Mouse (Mus musculus) adipocyte (in vitro differentiated cells): ENCODE measurements around the gene Adcy5.
A peak's percentile ranks its signal among the peaks of the same experiment; 100 is the strongest.

Source experiments
- DNase-seq: peaks from one replicate; pipeline ENCODE4 v3.0.0-alpha.2; 2016; ENCODE audit warnings: low spot score

The Adcy5 gene

GRCm38 (mm10) chr16:35270353-35270934 lies 115.8 kb downstream of the Adcy5 start:
- peak; percentile 95 for DNase-seq

DNA sequence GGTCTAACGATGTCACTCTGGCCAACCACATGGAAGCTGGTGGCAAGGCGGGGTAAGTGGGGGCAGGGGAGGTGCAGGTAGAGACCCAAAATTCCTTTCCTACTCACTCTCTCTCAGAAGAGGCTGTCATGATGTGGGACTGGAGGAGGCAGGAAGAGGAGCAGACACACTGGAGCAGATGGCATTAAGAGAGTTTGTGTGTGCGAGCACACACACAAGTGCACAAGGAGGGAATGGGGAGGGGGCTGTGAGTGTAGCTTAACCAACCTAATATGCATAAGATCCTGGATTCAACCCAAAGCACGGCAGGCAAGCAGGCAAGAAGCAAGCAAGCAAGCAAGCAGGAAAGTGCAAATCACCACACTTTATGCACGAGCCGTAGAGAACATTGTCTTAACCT lies 116.3 kb downstream of the Adcy5 start:
- DNase-seq = no peak

- DNase-seq = peak; percentile 38
Observed at GRCm38 (mm10) chr16:35271572-35271971, 116.9 kb downstream of the Adcy5 start.

- DNase-seq = peak; percentile 63
Observed at GRCm38 (mm10) chr16:35272417-35272816, 117.7 kb downstream of the Adcy5 start.

GRCm38 (mm10) chr16:35278166-35278565 lies 123.5 kb downstream of the Adcy5 start:
- no peak for DNase-seq

DNA sequence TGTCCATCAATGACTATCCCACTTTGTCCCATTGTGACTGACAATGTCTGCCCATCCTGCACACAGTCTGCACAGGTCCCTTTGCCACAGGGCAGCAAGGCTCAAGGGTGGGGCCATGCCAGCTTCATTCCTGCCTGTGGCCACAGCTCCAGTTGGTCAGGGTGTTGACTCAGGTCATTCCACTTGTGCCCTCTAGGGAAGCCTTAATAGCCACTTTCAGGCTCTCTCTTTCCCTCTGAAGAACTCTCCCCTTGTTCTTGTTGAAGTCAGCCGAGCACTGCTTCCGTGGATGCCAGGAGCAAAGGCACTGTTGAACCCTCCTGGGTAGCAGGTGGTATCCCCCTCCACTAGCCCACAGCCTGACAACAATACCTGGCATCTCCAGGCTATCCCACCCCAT lies 127.8 kb downstream of the Adcy5 start:
- DNase-seq = no peak

GRCm38 (mm10) chr16:35285821-35286220 lies 131.1 kb downstream of the Adcy5 start:
- DNase-seq = no peak

DNA sequence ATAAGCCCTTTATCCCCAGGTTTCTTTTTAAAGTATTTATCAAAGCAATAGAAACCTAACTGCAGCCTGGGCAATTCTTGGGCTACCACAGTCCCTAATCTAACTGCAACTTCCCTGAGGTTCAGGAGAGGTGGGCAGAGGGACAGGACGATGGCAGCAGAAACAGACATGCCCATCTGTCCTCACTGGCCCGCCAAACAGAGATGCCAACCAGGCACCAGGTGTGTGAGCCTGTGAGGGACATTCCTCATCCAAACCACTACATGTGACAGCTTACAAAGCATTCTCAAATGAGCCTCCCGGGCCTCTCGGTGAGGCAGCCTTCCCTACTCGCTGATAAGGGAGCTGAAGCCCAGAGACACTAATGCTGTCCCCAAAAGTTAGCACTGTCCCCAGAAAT lies 132.6 kb downstream of the Adcy5 start:
- DNase-seq = no peak

- DNase-seq = peak; percentile 60
Observed at GRCm38 (mm10) chr16:35297786-35298185, 143.1 kb downstream of the Adcy5 start.

DNA sequence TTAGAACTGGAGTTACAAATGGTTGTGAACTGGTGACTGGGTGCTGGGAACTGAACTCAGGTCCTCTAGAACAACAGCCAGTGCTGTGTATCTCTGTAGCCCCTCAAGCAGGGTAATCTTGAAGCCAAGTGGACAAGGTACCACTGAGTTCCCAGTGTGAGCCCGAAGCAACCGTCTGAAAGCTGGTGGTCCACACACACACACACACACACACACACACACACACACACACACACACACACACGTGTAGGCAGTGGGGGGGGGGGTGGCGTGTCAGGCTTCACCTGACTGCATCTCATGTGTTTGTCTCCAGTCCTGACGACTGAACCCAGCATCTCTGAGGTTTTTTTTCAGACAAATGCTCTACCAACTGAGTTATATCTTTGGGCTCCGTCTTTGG lies 145.5 kb downstream of the Adcy5 start:
- no peak for DNase-seq

GRCm38 (mm10) chr16:35302441-35303280 lies 148.0 kb downstream of the Adcy5 start:
- DNase-seq = peak; percentile 70

GRCm38 (mm10) chr16:35303721-35304120 lies 149.0 kb downstream of the Adcy5 start:
- no peak for DNase-seq

GRCm38 (mm10) chr16:35304416-35304815 lies 149.7 kb downstream of the Adcy5 start:
- no peak for DNase-seq

- DNase-seq = no peak
Observed at GRCm38 (mm10) chr16:35305226-35305625, 150.5 kb downstream of the Adcy5 start.

GRCm38 (mm10) chr16:35306631-35307030 lies 152.0 kb downstream of the Adcy5 start:
- DNase-seq = no peak

DNA sequence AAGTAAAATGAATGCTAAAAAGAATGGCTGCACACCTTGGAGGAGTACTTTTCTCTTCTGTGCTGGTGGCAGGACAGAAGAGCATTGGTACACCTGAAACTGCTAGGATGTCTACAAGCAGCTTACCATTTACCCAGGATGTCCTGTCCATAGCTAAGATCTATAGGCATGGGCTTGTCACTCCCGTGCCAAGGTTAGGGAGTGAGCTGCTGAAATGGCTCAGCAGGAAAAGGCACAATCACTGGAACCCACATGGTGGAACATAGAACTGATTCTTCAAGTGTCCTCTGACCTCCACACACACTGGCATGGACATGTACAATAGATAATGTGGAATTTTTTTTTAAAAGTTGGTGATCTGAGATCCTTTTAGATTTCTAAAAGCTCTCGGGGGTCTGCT lies 152.7 kb downstream of the Adcy5 start:
- DNase-seq = no peak

DNA sequence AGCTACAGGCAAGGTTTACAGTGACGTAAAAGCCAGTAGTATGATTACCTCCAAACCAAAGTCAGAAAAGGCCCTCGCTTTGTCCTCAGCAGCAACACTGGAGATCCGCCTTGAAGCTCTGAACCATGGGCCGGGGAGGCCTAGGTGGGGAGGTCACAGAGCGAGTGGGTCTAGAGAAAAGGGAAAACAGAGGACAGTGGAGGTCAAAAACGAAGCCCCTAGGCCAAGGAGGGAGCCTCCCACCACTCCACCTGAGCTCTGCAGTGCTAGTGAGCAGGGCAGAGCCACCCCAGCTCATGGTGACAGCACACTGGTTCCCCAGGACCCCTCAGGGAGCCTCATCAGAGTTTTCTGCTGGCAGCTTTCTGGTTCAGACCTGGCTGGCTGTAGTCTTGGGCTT lies 153.3 kb downstream of the Adcy5 start:
- no peak for DNase-seq

DNA sequence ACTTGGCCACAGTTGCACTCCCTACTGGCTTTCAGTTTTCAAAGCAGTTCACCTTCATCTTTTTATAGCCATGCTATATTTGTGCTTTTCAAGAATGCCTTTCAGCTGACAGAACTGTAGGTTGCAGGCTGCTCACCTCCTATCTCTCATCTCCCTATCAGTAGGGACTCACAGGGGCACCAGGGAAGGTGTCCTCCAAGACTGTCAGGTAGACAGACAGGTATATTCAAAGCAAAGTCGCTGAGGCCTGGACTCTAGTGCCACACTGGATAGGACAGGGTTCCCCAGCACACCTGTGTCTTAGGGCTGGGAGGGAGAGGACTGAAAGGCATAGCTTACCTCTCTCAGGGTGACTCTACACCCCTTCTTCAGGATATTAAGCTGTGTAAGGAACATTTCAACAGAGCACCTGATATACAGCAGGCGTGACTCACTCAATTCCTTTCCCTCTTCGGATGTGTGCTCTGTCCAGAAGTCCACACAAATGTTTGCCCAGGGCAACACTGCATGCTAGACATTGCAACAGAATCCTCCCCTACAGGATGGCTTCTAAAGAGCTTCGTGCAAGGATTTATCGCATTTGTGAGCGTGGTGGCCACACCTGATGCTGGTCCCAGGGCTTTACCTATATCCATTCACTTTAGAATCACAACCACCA lies 153.9 kb downstream of the Adcy5 start:
- DNase-seq = no peak

DNA sequence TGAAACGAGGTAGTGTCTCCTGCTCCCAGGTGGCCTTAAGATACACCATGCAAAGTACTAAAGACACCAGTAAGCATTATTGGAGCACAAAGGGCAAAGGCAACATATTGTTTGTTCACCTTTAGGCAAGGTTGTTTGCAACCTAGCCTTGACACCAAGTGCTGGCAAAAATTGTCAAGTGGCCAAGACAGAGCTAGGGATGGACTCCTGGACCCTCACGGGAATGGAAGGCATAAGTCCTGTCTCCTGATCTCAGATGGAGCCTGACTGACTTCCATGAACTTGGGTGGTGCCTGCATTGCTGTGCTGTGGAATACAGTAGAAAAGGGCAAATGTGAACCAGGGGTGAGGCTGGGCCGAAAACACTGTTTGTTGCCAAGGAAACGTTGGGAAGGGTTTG lies 155.0 kb downstream of the Adcy5 start:
- DNase-seq = no peak

DNA sequence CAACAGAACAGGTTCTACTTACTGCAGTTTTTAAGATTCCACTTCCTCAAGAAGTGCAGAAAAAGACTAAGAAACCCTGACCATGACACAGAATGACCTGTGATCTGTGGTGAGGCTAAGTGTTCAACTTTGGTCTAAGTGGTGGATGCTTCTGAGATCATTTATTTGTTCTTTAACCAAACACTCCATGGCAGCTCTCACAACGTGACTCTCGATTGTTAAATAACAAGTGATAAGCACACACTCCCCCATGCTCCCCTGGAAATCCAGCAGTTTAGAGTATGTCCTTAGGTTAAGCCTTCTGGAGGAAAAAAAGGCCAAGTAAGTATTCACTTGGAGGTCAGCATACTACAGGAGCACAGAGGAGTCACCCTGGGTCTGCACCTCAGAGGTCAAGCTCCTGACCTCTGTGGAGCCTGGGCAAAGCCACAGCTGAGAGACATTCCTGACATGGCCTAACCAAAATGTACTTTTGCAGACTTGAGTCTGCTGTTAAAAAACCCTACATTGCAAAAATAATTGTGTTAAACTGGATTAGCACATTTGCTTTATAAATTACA lies 156.0 kb downstream of the Adcy5 start:
- DNase-seq = no peak

- peak; percentile 23 for DNase-seq
Observed at GRCm38 (mm10) chr16:35311586-35311985, 156.9 kb downstream of the Adcy5 start.

DNA sequence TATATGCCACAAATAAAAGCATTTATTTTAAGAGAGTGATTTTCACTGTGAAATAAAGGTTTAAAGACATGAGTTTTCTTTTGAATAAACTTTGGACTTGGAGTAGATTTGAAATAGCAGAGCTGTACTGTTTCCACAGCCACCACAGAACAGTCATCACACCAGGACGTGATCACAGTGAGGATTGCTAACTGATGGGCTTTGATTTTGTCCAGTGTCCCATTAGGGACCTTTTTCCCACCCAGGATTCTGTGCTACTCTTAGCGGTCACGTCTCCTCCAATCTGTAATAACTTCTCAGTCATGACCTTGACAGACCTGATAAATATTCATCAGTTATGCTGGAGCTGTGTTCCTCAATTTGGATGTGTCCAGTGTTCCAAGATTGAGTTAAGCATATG lies 160.8 kb downstream of the Adcy5 start:
- no peak for DNase-seq

DNA sequence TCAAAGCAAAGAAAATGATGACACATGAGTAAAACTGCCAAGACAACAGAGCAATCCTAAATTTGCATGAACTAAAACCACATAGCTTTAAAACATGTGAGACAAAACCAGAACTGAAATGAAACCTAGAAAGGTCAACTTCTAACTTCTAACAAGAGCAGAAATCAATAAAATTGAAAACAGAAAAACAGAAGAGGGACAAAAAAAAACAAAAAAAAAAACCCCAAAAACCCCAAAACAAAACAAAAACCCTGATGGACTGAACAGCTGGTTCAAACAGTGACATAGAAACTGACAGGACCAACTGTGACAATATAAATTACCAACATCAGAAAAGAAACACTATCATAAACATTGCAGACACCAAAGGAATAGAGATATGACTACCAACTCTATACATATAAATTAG lies 162.2 kb downstream of the Adcy5 start:
- no peak for DNase-seq
